Mouse (Mus musculus): ENCODE data around the gene Tnpo1. TPM values are rescaled to one million over a fixed set of nuclear protein-coding genes. Genes with fewer than 3 reads are reported as not detected.

Tnpo1 gene
- polyA plus RNA-seq, 1 experiment from 2014 or later = 55.1 TPM

GRCm38 (mm10) chr13:98904608-98905007 is 21.6 kb downstream of the Tnpo1 start:
- no peak overlapping the region for H3K4me3 ChIP-seq (replicated peaks)
- 96% methylated on average over 2 of the region's 2 CpGs for WGBS

GRCm38 (mm10) chr13:98902366-98903025 is 23.7 kb downstream of the Tnpo1 start:
- H3K27ac ChIP-seq = no peak overlapping the region
- peaks cover 11% of the 10 kb centered on the region; the same call in 1 of the 2 replicates for H3K36me3 ChIP-seq
- no peaks in the 10 kb centered on the region for H3K27me3 ChIP-seq (replicated peaks)
- H3K4me2 ChIP-seq = no peak overlapping the region
- ATAC-seq (ENCODE audit: insufficient read depth, low FRiP score, low read depth) = no peak
- H3K4me3 ChIP-seq (replicated peaks) = no peak overlapping the region
- no peak overlapping the region for H3K9ac ChIP-seq
- WGBS = 84% methylated on average over 8 of the region's 8 CpGs
- H3K9me3 ChIP-seq = no peaks in the 10 kb centered on the region
- no peaks in the 10 kb centered on the region for H3K4me1 ChIP-seq

More at GRCm38 (mm10) chr13:98904608-98905007, 21.6 kb downstream of the Tnpo1 start:
- Histone ChIP-seq H3K4me1 (peaks cover under 1% of the 10 kb centered on the region; the same call in 1 of the 2 replicates), H3K9ac (no peak overlapping the region), H3K36me3 (peaks cover 11% of the 10 kb centered on the region; the same call in 1 of the 2 replicates), H3K27me3 (replicated peaks) (no peaks in the 10 kb centered on the region), H3K9me3 (no peaks in the 10 kb centered on the region), H3K4me2 (no peak overlapping the region), H3K27ac (no peak overlapping the region)
- ATAC-seq (ENCODE audit: insufficient read depth, low FRiP score, low read depth) = no peak

- Histone ChIP-seq H3K9me3 (no peaks in the 10 kb centered on the region), H3K4me1 (no peaks in the 10 kb centered on the region), H3K27me3 (replicated peaks) (no peaks in the 10 kb centered on the region), H3K36me3 (peaks cover 5% of the 10 kb centered on the region; the same call in 1 of the 2 replicates), H3K9ac (no peak overlapping the region), H3K4me3 (replicated peaks) (no peak overlapping the region), H3K4me2 (no peak overlapping the region), H3K27ac (no peak overlapping the region)
- 69% methylated on average over 3 of the region's 3 CpGs for WGBS
- ATAC-seq (ENCODE audit: insufficient read depth, low FRiP score, low read depth) = no peak
Measured at GRCm38 (mm10) chr13:98899550-98899949, 26.6 kb downstream of the Tnpo1 start.

- H3K9me3 ChIP-seq = no peaks in the 10 kb centered on the region
- H3K4me2 ChIP-seq = no peak overlapping the region
- H3K4me1 ChIP-seq = peaks cover 5% of the 10 kb centered on the region; the same call in 1 of the 2 replicates
- H3K36me3 ChIP-seq = 0 out of 2 replicates have a peak, but pooled peaks cover 2% of the 10 kb centered on the region
- H3K4me3 ChIP-seq (replicated peaks) = no peak overlapping the region
- 72% methylated on average over 5 of the region's 5 CpGs for whole genome bisulfite sequencing
- no peak for ATAC-seq (ENCODE audit: insufficient read depth, low FRiP score, low read depth)
- H3K27ac ChIP-seq = no peak overlapping the region
- H3K9ac ChIP-seq = no peak overlapping the region
- no peaks in the 10 kb centered on the region for H3K27me3 ChIP-seq (replicated peaks)
Measured at GRCm38 (mm10) chr13:98897577-98897976, 28.6 kb downstream of the Tnpo1 start.

GRCm38 (mm10) chr13:98896434-98897126 is 29.6 kb downstream of the Tnpo1 start:
- H3K4me1 ChIP-seq = peaks cover 5% of the 10 kb centered on the region; the same call in 1 of the 2 replicates
- WGBS = 52% methylated on average over 7 of the region's 7 CpGs
- H3K27ac ChIP-seq = no peak overlapping the region
- no peak overlapping the region for H3K4me2 ChIP-seq
- no peaks in the 10 kb centered on the region for H3K36me3 ChIP-seq
- H3K9ac ChIP-seq = no peak overlapping the region
- H3K4me3 ChIP-seq (replicated peaks) = no peak overlapping the region
- peak; percentile 41; the same call in 1 of the 2 replicates for ATAC-seq (ENCODE audit: insufficient read depth, low FRiP score, low read depth)
- H3K27me3 ChIP-seq (replicated peaks) = no peaks in the 10 kb centered on the region
- no peaks in the 10 kb centered on the region for H3K9me3 ChIP-seq

GRCm38 (mm10) chr13:98896013-98896412 is 30.2 kb downstream of the Tnpo1 start:
- Histone ChIP-seq H3K9ac (no peak overlapping the region), H3K36me3 (no peaks in the 10 kb centered on the region), H3K27me3 (replicated peaks) (no peaks in the 10 kb centered on the region), H3K4me2 (no peak overlapping the region), H3K4me1 (peaks cover 5% of the 10 kb centered on the region; the same call in 1 of the 2 replicates), H3K4me3 (replicated peaks) (no peak overlapping the region), H3K27ac (no peak overlapping the region), H3K9me3 (no peaks in the 10 kb centered on the region)
- WGBS = 81% methylated on average over 4 of the region's 4 CpGs
- no peak for ATAC-seq (ENCODE audit: insufficient read depth, low FRiP score, low read depth)

- no peak overlapping the region for H3K27ac ChIP-seq
- H3K36me3 ChIP-seq = no peaks in the 10 kb centered on the region
- 64% methylated on average over 2 of the region's 2 CpGs for WGBS
- H3K9me3 ChIP-seq = no peaks in the 10 kb centered on the region
- H3K27me3 ChIP-seq (replicated peaks) = no peaks in the 10 kb centered on the region
- peaks cover 7% of the 10 kb centered on the region; the same call in 1 of the 2 replicates for H3K4me1 ChIP-seq
- H3K4me2 ChIP-seq = no peak overlapping the region
- ATAC-seq (ENCODE audit: insufficient read depth, low FRiP score, low read depth) = no peak
- H3K9ac ChIP-seq = no peak overlapping the region
- no peak overlapping the region for H3K4me3 ChIP-seq (replicated peaks)
Measured at GRCm38 (mm10) chr13:98894900-98895299, 31.3 kb downstream of the Tnpo1 start.

GRCm38 (mm10) chr13:98891443-98891842 is 34.7 kb downstream of the Tnpo1 start:
- ATAC-seq (ENCODE audit: insufficient read depth, low FRiP score, low read depth) = no peak
- Histone ChIP-seq H3K4me3 (replicated peaks) (no peak overlapping the region; the same call in 1 of the 2 replicates), H3K9ac (no peak overlapping the region), H3K36me3 (peaks cover 12% of the 10 kb centered on the region; the same call in 1 of the 2 replicates), H3K9me3 (no peaks in the 10 kb centered on the region), H3K27me3 (replicated peaks) (no peaks in the 10 kb centered on the region), H3K4me1 (peaks cover 10% of the 10 kb centered on the region; the same call in 1 of the 2 replicates), H3K4me2 (peak overlapping the region; percentile 55), H3K27ac (peak overlapping the region; percentile 99; the same call in 1 of the 2 replicates)
- WGBS = 17% methylated on average over 8 of the region's 8 CpGs

- ATAC-seq (ENCODE audit: insufficient read depth, low FRiP score, low read depth) = peak; percentile 91
- H3K4me2 ChIP-seq = peak overlapping the region; percentile 55
- H3K27me3 ChIP-seq (replicated peaks) = no peaks in the 10 kb centered on the region
- H3K4me1 ChIP-seq = peaks cover 10% of the 10 kb centered on the region; the same call in 1 of the 2 replicates
- peak overlapping the region; percentile 87 for H3K9ac ChIP-seq
- no peaks in the 10 kb centered on the region for H3K9me3 ChIP-seq
- H3K4me3 ChIP-seq (replicated peaks) = peak overlapping the region; percentile 90
- H3K36me3 ChIP-seq = peaks cover 12% of the 10 kb centered on the region; the same call in 1 of the 2 replicates
- under 1% methylated on average over 32 of the region's 32 CpGs for WGBS
- peak overlapping the region; percentile 99 for H3K27ac ChIP-seq
Measured at GRCm38 (mm10) chr13:98890871-98891219, 35.3 kb downstream of the Tnpo1 start.

GRCm38 (mm10) chr13:98890137-98890870 is 35.9 kb downstream of the Tnpo1 start:
- peak overlapping the region; percentile 87 for H3K9ac ChIP-seq
- peak overlapping the region; percentile 99 for H3K27ac ChIP-seq
- H3K27me3 ChIP-seq (replicated peaks) = no peaks in the 10 kb centered on the region
- H3K36me3 ChIP-seq = peaks cover 12% of the 10 kb centered on the region; the same call in 1 of the 2 replicates
- peak overlapping the region; percentile 90 for H3K4me3 ChIP-seq (replicated peaks)
- H3K4me2 ChIP-seq = peak overlapping the region; percentile 55
- no peaks in the 10 kb centered on the region for H3K9me3 ChIP-seq
- H3K4me1 ChIP-seq = peaks cover 10% of the 10 kb centered on the region; the same call in 1 of the 2 replicates
- ATAC-seq (ENCODE audit: insufficient read depth, low FRiP score, low read depth) = peak; percentile 87
- WGBS = under 1% methylated on average over 65 of the region's 71 CpGs

- ATAC-seq (ENCODE audit: insufficient read depth, low FRiP score, low read depth) = no peak
- Histone ChIP-seq H3K9ac (no peak overlapping the region), H3K27me3 (replicated peaks) (no peaks in the 10 kb centered on the region), H3K4me2 (peak overlapping the region; percentile 16; the same call in 1 of the 2 replicates), H3K27ac (no peak overlapping the region), H3K4me1 (peaks cover 10% of the 10 kb centered on the region; the same call in 1 of the 2 replicates), H3K9me3 (no peaks in the 10 kb centered on the region), H3K4me3 (replicated peaks) (no peak overlapping the region), H3K36me3 (peaks cover 14% of the 10 kb centered on the region)
- 79% methylated on average over 11 of the region's 12 CpGs for WGBS
Measured at GRCm38 (mm10) chr13:98889211-98889610, 37.0 kb downstream of the Tnpo1 start.

All from stomach, embryonic 15.5 days (tissue).